Mouse (Mus musculus) C2C12 (cell line): ENCODE results near the gene Adgrd1.

Experiments used
- CEBPB ChIP-seq: IDR thresholded peaks from one replicate; pipeline ENCODE4 v1.6.1; 2011; ENCODE audit warnings: low read depth, mild to moderate bottlenecking, control low read depth, moderate library complexity
- CTCF ChIP-seq: IDR thresholded peaks from one replicate; pipeline ENCODE4 v1.5.1; 2011; ENCODE audit not compliant: control insufficient read depth, insufficient read depth, insufficient read length

DNA sequence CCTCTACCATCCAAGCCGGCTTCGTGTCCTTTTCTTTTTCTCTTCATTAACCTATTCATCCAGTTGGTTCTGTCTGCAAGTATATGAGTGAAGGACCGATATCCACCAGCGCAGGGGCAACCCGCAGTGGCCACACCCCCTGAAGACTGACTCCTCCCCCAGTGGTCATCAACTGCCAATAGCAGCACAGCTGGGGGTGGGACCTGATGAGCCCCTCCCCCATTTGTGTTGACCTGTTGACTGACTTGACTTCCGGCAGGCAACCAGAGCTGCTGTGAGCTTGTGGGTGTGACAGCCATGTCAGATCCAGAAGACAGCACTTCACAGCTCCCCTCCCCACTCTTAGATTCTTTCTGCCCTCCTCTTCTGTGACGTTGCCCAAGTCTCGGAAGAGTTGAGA is 19.7 kb downstream of the Adgrd1 start:
- TF ChIP-seq CTCF (no peak), CEBPB (no peak)
